Mouse (Mus musculus): ENCODE measurements around the gene Nckap5l.

- TF ChIP-seq CTCF (IDR thresholded peaks at IDR 0.05; ENCODE audit: borderline replicate concordance, insufficient read depth, low read length) (peak; percentile 16; the same call in 1 of the 2 replicates), POLR2A (IDR thresholded peaks at IDR 0.05; ENCODE audit: low read depth, low read length) (peak; percentile 67)
These were observed 17.0 kb upstream of the Nckap5l start, which contains the start of gene Bcdin3d for GRCm38 (mm10) chr15:99474576-99474926.
